Comparison of ENCODE assay signal across 33 mouse cellular contexts in genomic region chr11:88055777-88056176, GRCm38 (mm10).
"Had no signal": no experiment of that assay in that cellular context is flagged by ENCODE, and none has a peak within 500 bp of the region (broad histone marks: within the 10 kb centered on the region; RNA-seq: fewer than 3 reads in every experiment).

No protein-coding gene starts in this region.

- H3K9me3 ChIP-seq: limb, embryonic 10.5 days; limb, embryonic 12.5 days; limb, embryonic 13.5 days; limb, embryonic 15.5 days; liver, embryonic 12.5 days; liver, embryonic 13.5 days; liver, embryonic 15.5 days; lung, embryonic 15.5 days; megakaryocyte, embryonic 14.5 days; midbrain, embryonic 10.5 days; midbrain, embryonic 12.5 days; midbrain, embryonic 13.5 days; midbrain, embryonic 15.5 days; neural tube, embryonic 12.5 days; neural tube, embryonic 13.5 days had no signal

- H3K36me3 ChIP-seq: midbrain, embryonic 15.5 days had no signal

- H3K4me2 ChIP-seq: limb, embryonic 12.5 days; limb, embryonic 13.5 days; limb, embryonic 15.5 days; liver, embryonic 11.5 days; liver, embryonic 12.5 days; liver, embryonic 13.5 days; liver, embryonic 15.5 days; lung, embryonic 14.5 days; lung, embryonic 15.5 days; midbrain, embryonic 11.5 days; midbrain, embryonic 12.5 days; midbrain, embryonic 13.5 days; midbrain, embryonic 15.5 days; neural tube, embryonic 12.5 days; neural tube, embryonic 13.5 days had no signal

- DNase-seq: left cerebral cortex, postnatal 4 days; liver; liver, embryonic 13.5 days; liver, postnatal 0 days; lung, adult 18-20 months; lung, adult 2 months; lung, embryonic 14.5 days; lung, postnatal 10 days; lung, postnatal 14 days; lung, postnatal 36 days; lung, postnatal 4 days; midbrain, embryonic 14.5 days had no signal

- H3K27me3 ChIP-seq: limb, embryonic 12.5 days; limb, embryonic 13.5 days; limb, embryonic 15.5 days; liver, embryonic 12.5 days; liver, embryonic 13.5 days; liver, embryonic 15.5 days; lung, embryonic 15.5 days; megakaryocyte, embryonic 14.5 days; midbrain, embryonic 12.5 days; midbrain, embryonic 13.5 days; midbrain, embryonic 15.5 days; neural tube, embryonic 12.5 days; neural tube, embryonic 13.5 days had no signal

- H3K27ac ChIP-seq: limb, embryonic 10.5 days; limb, embryonic 12.5 days; limb, embryonic 13.5 days; limb, embryonic 15.5 days; liver, embryonic 12.5 days; liver, embryonic 13.5 days; liver, embryonic 14.5 days; liver, embryonic 15.5 days; lung, embryonic 15.5 days; macrophage; midbrain, embryonic 10.5 days; midbrain, embryonic 12.5 days; midbrain, embryonic 13.5 days; midbrain, embryonic 15.5 days; neural tube, embryonic 12.5 days; neural tube, embryonic 13.5 days had no signal

- ATAC-seq: liver, embryonic 12.5 days; liver, postnatal 0 days; lung, postnatal 0 days; midbrain, embryonic 13.5 days; midbrain, embryonic 15.5 days; midbrain, embryonic 16.5 days had no signal

- H3K4me3 ChIP-seq: limb, embryonic 10.5 days; limb, embryonic 12.5 days; limb, embryonic 13.5 days; limb, embryonic 15.5 days; liver, embryonic 12.5 days; liver, embryonic 13.5 days; liver, embryonic 15.5 days; lung, embryonic 15.5 days; megakaryocyte, embryonic 14.5 days; midbrain, embryonic 10.5 days; midbrain, embryonic 12.5 days; midbrain, embryonic 13.5 days; midbrain, embryonic 15.5 days; myocyte; neural tube, embryonic 12.5 days; neural tube, embryonic 13.5 days had no signal

- H3K9ac ChIP-seq: limb, embryonic 12.5 days; limb, embryonic 13.5 days; limb, embryonic 15.5 days; liver, embryonic 12.5 days; liver, embryonic 13.5 days; liver, embryonic 14.5 days; liver, embryonic 15.5 days; liver, postnatal 0 days; lung, embryonic 14.5 days; lung, embryonic 15.5 days; midbrain, embryonic 12.5 days; midbrain, embryonic 13.5 days; midbrain, embryonic 15.5 days; neural tube, embryonic 12.5 days; neural tube, embryonic 13.5 days had no signal
